Mouse (Mus musculus) cortical plate, adult 2 months (tissue): ENCODE data around the gene Prkar1b. TPM values are rescaled to one million over a fixed set of nuclear protein-coding genes. Genes with fewer than 3 reads are reported as not detected.
A peak's percentile ranks its signal among the peaks of the same experiment; 100 is the strongest.

Experiments used
- H3K27ac ChIP-seq: fragments of 200-500 bp; 2 replicates; pipeline ENCODE4 v1.5.1; 2012; ENCODE audit warnings: low read length, control low read depth, inconsistent platforms; ENCODE audit not compliant: insufficient read depth
- H3K4me1 ChIP-seq: fragments of 200-500 bp; 2 replicates; pipeline ENCODE4 v1.6.1; 2011; ENCODE audit warnings: low read length; ENCODE audit not compliant: control insufficient read depth, insufficient read depth
- H3K4me3 ChIP-seq: fragments of 200-500 bp; 2 replicates; pipeline ENCODE4 v1.5.1; 2011; ENCODE audit warnings: mild to moderate bottlenecking, low read length, control low read depth; ENCODE audit not compliant: insufficient read depth
- CTCF ChIP-seq: fragments of 200-500 bp; IDR thresholded peaks from 2 replicates; pipeline ENCODE4 v1.5.1; 2011; ENCODE audit warnings: mild to moderate bottlenecking, control low read depth, low read length; ENCODE audit not compliant: insufficient read depth; ENCODE audit errors: extremely low read depth
- POLR2A ChIP-seq: fragments of 200-500 bp; IDR thresholded peaks from 2 replicates; pipeline ENCODE4 v1.6.1; 2011; ENCODE audit warnings: mild to moderate bottlenecking, low read length, control low read depth; ENCODE audit not compliant: insufficient read depth; ENCODE audit errors: extremely low read depth
- polyA plus RNA-seq: library from polyadenylated mRNA; depleted of rRNA; stranded (reverse); fragments of >200 nt; gene quantifications from 2 replicates; pipeline ENCODE4 v1.2.3, GENCODE M21; 2012

The Prkar1b gene
- polyA plus RNA-seq, 1 experiment = 862 TPM

- TF ChIP-seq POLR2A (no peak), CTCF (no peak)
- Histone ChIP-seq H3K4me3 (no peak overlapping the region), H3K4me1 (peaks cover 4% of the 10 kb centered on the region; the same call in 1 of the 2 replicates), H3K27ac (no peak overlapping the region)
Measured at GRCm38 (mm10) chr5:139112418-139112817, 37.4 kb downstream of the Prkar1b start.

- no peak for TF ChIP-seq POLR2A
- TF ChIP-seq CTCF = no peak
- H3K27ac ChIP-seq = no peak overlapping the region
- peaks cover 4% of the 10 kb centered on the region; the same call in 1 of the 2 replicates for H3K4me1 ChIP-seq
- no peak overlapping the region for H3K4me3 ChIP-seq
Measured at GRCm38 (mm10) chr5:139111991-139112390, 37.8 kb downstream of the Prkar1b start.

GRCm38 (mm10) chr5:139110140-139110855 lies 39.5 kb downstream of the Prkar1b start:
- H3K4me3 ChIP-seq = no peak overlapping the region
- no peak for TF ChIP-seq POLR2A
- TF ChIP-seq CTCF = no peak
- peaks cover 4% of the 10 kb centered on the region; the same call in 1 of the 2 replicates for H3K4me1 ChIP-seq
- H3K27ac ChIP-seq = no peak overlapping the region

- TF ChIP-seq POLR2A (no peak), CTCF (peak; percentile 64)
- no peak overlapping the region for H3K4me3 ChIP-seq
- no peak overlapping the region for H3K27ac ChIP-seq
- peaks cover 3% of the 10 kb centered on the region; the same call in 1 of the 2 replicates for H3K4me1 ChIP-seq
Measured at GRCm38 (mm10) chr5:139107815-139108214, 42.0 kb downstream of the Prkar1b start.

- Histone ChIP-seq H3K4me1 (peaks cover 10% of the 10 kb centered on the region), H3K27ac (no peak overlapping the region), H3K4me3 (no peak overlapping the region)
- TF ChIP-seq POLR2A (no peak), CTCF (no peak)
Measured at GRCm38 (mm10) chr5:139101783-139102182, 48.0 kb downstream of the Prkar1b start.

- Histone ChIP-seq H3K4me1 (peaks cover 15% of the 10 kb centered on the region), H3K4me3 (no peak overlapping the region), H3K27ac (no peak overlapping the region)
- TF ChIP-seq POLR2A = no peak
- no peak for TF ChIP-seq CTCF
Measured at GRCm38 (mm10) chr5:139098991-139099972, 50.5 kb downstream of the Prkar1b start.

- no peak overlapping the region for H3K27ac ChIP-seq
Measured at GRCm38 (mm10) chr5:139095297-139096110, 54.3 kb downstream of the Prkar1b start.

GRCm38 (mm10) chr5:139093534-139093933 lies 56.3 kb downstream of the Prkar1b start:
- H3K4me1 ChIP-seq = peaks cover 8% of the 10 kb centered on the region
- TF ChIP-seq CTCF = no peak
- TF ChIP-seq POLR2A = no peak
- H3K27ac ChIP-seq = no peak overlapping the region
- no peak overlapping the region for H3K4me3 ChIP-seq

More at GRCm38 (mm10) chr5:139095297-139096110, 54.3 kb downstream of the Prkar1b start:
- no peak overlapping the region for H3K4me3 ChIP-seq
- TF ChIP-seq CTCF (no peak), POLR2A (no peak)
- H3K4me1 ChIP-seq = peaks cover 16% of the 10 kb centered on the region

GRCm38 (mm10) chr5:139091713-139092112 lies 58.1 kb downstream of the Prkar1b start:
- H3K4me3 ChIP-seq = no peak overlapping the region
- TF ChIP-seq CTCF (no peak), POLR2A (no peak)
- no peak overlapping the region for H3K27ac ChIP-seq
- peaks cover 8% of the 10 kb centered on the region for H3K4me1 ChIP-seq
